Mouse (Mus musculus) mouse embryonic stem cell (cell line): Measurements from ENCODE around the gene Urb2.

Source experiments
- in situ Hi-C, 2 experiments: fragments of 300-500 bp; cut with MboI; formaldehyde crosslinking; loops; 1 replicate in 1 of 2; 3 replicates in 1 of 2; pipeline ENCODE4 v1.14.3; 2019 to 2020; ENCODE audit warnings: low sequenced_read_pairs in 2 of 2, low pct_unique_long_range_greater_than_20kb in 1 of 2, mixed read lengths in 1 of 2; ENCODE audit not compliant: unreplicated experiment in 1 of 2

Urb2 gene

DNA sequence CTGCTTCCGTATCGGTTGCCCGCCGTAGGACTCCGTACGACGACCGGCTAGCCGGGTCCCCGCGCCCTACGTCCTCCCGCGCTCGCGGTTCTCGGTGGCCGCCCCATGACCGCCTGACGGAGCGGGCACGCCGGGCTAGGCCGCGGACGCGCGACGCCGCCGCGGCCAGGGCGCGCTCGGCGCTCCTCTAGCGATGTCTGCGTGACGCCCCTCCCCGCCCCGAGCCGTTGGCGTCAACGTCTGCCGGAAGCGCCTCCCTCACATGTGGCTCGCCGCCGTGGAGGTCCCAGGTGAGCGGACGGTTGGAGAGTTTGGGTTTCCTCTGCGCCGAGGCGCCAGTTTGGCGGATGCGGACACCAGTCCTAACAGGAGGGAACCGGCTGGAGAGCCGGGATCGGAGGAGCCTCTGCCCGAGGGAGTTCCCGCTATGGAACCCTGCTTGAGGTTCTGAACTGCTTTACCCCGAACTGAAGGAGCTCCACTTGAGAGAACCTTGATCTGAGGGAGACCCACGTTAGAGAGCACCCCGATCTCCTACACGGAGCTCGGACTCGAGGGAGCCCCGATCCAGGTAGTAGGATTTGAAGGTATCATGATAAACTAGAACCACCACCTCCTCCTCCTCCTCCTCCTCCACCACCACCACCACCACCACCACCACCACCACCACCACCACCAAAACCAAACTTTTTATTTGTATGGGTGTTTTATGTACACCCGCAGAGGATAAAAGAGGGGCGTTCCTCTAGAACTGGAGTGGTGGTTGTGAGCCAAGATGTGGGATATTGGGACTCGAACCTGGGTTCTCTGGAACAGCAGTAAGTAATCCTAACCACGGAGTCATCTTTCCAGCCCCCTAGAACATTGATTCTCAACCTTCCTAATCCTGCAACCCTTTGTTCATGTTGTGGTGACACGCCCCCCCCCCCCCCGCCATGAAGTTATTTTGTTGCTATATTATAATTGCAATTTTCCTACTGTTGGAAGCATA, at the start of gene Urb2, which contains the start of gene Taf5l:
Urb2 (plus strand) TSS at position 272 of the 991 bp plus-strand sequence.
Taf5l (minus strand) TSS at position 161 of the 991 bp plus-strand sequence.
- in situ Hi-C loops: no loop called here

DNA sequence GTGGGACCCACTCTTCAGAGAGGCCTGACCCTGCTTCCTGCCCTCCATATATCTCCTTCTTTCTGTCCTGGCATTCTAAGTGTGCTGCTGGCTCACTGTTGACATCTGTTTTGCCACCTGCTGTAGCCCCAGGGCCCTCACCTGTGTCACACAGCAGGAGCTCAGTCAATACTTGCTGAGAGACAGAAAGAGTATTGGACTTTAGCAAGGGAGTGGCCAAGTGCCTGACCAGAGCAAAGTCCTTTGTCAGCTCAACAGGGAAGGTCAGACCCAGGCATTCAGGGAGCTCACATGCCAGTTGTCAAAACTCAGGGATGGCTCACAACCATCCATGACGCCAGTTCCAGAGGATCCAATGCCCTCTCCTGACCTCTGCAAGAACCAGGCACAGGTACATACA, 47.8 kb upstream of the Urb2 start:
- in situ Hi-C loops: no loop called here

DNA sequence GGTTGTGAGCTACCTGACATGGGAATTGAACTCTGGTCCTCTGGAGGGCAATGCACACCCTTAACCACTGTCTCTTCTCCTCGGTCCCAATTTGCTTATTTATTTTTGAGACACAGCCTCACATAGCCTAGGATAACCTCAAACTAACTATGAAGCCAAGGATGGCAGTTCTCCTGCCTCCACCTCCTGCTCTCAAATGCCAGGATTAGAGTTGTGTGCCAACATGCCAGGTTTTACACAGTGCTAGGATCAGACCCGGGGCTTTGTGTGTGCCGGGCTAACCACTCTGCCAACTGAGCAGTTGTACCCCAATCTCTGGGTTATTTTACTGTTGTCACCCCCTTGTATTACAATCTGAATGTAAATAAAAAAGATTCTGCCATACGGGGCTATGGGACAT, 43.8 kb upstream of the Urb2 start:
- in situ Hi-C loops: no loop called here

DNA sequence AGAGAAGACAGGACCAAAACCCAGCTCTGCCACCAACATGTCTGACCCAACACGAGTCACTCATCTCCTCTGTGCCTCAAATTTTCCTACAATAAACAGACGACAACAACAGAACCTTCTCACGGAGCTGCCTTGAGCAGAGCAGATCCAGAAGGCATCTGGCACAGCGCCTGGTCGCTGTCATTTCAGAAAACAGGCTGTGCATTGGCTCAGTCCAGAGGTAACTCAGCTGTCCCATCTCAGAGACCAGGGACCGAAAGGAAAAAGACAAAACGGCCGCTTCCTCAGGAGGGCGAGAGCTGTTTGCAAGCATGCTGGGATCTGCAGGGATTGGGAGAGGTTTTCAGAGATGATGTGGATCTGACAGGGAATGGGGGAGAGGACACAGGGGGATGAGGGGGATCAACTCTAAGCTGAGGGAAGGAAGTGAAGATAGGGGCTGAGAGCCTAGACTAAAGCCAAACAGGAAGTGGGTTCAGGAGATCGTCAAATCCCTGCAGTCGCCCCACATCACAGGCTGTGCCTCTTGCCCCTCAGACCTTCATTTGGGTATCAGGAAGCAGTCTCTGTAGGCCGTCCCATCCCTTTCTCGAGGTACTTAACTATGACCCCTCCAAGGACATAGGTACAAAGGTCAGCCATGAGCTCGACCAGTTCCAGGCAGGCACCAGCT, 43.0 kb upstream of the Urb2 start:
- in situ Hi-C loops: no loop called here

DNA sequence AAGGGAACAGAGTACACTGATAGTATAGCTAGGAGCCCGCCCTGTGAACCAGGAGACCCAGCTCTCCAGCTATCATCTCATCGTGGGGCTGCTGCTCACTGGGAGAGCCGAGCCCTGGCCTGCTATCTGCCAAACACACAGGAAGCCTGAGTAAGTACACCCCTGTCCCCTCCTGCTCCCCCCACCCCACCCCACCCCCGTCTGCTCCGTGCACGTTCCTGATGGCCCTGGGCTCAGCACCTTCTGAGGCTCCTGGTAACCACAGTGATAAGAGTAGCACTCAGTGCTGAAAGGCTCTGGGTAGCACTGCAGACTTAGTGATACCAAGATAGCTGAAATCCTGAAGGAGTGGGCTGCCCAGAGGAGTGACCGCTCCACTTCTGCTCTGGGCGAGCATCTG, 42.4 kb upstream of the Urb2 start:
- in situ Hi-C loops: no loop called here

DNA sequence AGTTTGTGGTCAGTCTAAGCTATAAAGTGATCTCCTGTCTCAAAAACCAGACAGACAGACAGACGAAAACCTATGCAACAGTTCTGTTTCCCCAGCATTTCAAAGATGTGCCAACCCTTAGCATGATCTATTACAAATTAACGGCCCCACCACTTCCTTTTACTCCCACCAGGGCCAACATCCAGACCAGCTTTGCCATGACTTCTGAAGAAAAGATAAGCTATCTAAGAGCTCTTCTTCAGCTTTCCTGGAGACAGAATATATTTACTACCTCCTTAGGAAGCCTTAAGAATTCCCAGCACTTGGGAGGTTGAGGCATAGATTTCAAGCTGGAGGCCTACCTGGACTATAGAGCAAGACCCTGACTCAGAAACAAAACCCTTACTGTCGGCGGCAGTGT, 41.1 kb upstream of the Urb2 start:
- in situ Hi-C loops: no loop called here

DNA sequence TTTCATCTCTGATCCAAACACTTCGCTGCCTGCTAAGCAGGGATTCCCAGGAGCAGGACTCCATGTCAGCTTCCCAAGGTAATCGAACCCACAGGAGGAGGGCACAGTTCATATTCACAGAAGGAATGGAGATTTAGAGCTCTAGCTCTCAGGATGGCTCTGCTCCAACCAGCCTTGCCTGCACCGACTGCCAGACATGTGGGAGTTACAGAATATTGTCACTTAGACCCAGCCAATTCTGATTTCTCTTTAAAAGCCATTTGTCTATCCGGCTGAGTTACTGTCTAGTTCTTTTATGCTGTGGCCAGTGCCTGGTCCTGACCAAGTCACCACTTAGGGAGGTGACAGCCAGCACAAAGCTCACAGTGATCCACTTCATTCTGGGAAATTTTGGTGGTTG, 39.6 kb upstream of the Urb2 start:
- in situ Hi-C loops: no loop called here

DNA sequence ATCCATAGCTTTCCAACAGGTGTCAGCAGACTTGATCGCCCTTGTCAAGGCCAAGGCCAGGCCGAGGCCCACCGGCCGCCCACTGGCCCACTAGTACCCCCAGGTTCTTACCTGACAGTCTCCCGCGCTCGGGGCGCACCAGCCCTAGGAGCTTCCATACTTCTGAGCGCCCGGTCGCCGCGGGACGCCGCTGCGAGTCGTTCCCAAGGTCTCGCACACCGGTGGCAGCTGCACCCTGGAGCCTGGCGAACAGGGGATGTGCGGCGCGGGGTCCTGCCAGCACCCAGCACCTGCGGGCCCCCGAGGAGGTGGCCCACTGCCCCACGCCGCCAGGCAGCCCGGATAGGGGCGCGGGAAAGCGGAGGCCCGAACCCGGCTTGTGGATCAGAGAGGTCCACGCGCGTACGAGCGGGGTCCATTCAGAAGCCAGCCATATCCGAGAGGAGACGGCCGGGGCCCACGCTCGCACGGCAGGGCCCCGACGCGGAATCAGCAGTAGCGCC, 39.0 kb upstream of the Urb2 start:
- in situ Hi-C loops: no loop called here

DNA sequence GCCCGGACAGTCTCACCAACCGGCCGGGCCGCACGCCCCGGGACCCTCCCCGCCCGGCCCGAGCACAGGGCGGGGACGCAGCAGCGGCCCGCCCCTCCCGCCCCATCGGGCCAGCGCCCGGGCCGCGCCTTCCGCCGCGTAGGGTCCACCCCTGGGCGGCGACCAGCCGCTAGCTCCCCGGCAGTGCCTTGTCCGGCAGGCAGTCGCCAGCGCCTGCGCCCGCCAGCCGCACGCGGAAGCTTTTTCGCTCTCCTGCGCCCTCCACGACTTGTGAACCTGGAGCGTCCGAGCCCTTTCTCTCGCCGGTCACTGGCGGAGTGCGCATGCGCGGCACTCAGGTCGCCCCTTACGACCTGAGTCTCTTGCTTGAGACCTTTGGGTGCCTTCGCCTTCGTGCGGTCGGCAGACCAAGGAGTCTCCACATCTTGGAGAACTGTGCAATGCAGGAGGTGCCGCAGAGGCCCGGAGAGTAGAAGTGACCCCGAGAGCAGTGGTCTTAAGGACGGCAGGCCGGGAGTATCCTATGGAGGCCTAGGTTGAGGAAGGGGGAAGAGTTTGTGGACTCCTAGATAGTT, 38.4 kb upstream of the Urb2 start, which contains the start of gene Abcb10:
Abcb10 (minus strand) TSS at position 297 of the 575 bp plus-strand sequence.
- in situ Hi-C loops: no loop called here

DNA sequence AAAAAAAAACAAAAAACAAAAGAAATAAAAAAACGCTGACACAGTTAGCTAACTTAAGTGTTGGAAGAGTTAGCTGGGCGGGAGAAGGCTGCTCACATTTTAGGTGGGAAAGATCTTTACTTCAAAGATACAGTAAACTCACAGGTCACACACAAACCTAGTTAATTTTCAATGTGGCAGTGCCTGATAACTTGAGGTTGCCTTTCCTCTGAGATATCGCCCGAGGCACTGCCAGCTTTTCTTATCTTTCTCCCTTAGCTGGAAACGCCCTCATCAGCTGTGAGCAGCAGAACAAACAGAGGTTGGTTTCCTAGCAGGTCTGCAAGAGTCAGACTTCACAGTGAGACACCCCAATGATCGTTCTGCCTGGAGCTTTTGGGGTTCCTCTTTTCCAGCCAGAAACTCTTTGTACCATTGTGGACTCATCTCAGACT, 32.7 kb upstream of the Urb2 start:
- in situ Hi-C loops: no loop called here

DNA sequence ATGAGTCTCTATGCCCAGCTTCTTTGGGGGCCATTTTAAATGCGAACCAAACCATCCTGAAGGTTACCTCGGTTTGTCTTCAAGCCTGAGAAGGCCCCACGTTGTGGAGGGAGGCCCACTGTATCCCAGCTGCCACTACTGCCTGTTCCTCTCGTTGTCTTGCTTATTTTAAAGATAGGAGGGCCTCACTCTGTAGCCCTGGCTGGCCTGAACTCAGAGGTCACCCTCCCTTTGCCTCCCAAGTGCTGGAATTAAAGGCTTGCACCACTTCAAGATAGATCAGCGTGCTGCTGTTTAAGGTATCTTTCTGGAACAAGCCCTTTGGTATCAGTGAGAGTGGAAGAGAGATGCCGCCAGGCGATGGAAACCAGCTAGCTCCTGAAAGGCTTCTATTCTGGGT, 32.2 kb upstream of the Urb2 start:
- in situ Hi-C loops: no loop called here

DNA sequence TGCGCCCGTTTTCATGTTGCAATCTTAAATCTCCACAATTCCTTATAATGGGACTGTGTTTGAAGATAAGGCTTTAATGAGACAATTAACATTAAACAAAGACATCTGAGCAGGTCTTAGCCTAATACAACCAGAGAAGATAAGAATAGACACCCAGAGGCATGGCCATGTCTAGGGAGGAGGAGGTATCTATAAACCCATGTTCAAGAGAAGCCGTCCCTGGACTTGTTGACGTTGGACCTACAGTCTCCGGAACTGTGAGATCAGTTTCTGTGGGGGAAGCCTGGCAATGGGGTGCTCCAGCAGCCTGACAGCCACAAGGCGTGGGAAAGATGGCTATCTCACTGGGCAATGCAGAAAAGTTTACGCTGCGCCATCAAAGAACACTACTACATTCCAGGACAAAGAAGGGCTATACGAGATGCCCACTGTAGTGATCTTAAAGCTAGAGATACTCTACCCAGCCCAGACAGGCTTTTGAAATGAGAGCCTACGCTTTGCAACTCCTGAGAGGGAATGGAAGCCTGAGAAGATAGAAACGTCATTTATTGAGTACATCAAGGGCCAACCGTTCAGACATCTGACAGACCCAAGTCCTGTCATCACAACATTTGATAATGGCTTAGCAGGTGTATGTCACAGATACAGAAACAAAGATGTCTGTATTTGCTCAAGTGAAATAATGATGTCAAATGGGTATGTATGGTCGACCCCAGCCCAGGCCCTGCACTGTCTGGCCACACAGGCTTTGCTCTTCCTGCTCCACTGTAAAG, 30.8 kb upstream of the Urb2 start:
- in situ Hi-C loops: no loop called here

DNA sequence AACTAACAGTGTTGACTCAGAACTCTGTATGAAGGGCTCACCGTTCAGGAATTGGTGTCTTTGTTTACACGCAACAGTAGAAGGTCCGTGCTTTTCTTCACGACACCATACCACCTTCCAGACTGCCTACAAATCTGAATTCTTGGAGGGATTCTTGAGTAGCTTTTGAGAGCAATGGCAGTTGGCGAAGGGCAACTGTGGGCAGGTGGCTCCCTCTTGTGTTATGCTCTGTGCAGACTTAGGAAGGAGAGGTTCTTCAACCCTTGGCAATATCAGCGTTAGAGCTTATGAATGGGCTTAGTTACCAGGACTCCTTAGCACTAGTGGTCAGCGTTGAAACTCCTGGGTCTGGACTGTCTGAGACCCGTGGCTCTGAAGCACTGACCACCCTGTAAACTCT, 28.7 kb upstream of the Urb2 start:
- in situ Hi-C loops: no loop called here

DNA sequence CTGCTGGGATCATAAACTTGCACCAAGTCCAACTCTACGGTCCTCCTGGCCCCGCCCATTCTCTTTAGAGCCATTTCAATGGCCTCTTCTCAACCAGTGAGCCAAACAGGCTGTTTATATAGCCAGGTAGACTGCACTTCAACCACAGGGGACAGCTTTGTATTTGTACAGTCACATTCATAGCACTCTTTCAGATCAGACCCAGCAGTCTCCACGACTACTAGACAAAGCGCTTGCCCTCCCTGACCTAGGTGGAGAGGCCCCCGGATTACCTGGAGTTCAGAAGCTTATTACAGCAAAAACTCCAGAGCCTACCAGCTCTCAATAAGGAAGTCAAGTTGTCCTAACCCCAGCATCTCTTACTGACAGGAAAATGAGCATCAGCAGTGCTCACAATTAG, 27.7 kb upstream of the Urb2 start:
- in situ Hi-C loops: no loop called here

DNA sequence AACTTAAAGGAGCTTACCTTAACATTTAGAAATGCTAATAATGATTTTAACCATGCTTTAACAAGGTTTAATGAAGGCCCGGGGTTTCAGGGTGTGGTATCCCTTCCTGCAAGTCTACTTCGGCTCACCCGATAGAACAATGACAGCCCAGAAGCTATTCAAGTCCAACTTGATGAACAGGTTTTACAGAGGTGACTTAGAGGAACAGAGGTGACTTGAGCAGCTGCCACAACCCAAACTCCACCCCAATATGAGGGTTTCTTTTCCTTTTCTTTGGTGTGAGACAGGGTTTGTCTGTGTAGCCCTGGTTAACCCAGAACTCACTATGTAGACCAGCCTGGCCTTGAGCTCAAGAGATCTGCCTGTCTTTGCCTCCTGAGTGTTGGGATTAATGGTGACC, 27.3 kb upstream of the Urb2 start:
- in situ Hi-C loops: no loop called here

DNA sequence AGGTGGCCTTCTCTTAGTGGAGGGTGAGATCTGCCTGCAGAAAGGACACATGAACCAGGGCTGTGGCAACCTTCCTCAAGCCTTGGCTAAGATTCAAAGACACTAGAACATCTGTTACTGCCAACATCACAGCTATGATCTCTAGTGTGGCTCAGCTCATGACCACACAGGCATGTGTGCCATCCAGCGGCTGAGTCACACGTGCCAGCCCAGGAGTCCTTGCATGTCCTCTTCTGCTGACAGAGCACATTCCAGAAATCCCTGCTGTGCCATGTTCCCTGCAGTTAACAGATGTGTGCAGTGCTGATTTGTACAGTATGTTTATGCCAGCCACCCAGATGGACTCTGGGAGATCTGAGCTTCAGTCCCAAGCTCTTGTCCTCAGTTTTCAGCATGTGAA, 21.7 kb upstream of the Urb2 start:
- in situ Hi-C loops: no loop called here

DNA sequence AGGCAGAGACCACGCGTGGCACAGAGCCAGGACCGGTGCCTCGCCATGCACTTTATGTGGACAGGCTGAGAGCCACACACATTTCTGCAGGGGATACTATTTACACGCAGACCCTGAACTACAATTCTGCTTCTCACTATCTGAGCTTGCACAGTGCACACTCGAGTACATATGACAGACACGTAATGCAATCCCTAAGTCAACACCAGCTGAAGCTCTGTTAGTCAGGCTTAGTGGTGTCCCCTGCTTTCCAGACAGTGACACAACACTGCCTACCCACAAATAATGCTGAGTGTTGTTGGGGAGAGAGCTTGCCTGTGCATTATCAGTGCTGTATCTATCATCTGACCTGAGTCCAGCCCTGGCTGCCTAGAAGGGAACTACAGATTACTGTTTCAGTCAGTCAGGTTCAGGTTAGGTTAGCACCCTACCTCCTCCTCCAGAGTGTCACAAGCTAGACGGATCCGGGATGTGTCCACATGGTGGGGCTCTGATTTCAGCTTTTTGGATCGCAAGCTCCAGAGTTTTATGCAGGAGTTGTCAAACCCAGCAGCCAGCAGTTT, 18.7 kb upstream of the Urb2 start:
- in situ Hi-C loops: no loop called here

DNA sequence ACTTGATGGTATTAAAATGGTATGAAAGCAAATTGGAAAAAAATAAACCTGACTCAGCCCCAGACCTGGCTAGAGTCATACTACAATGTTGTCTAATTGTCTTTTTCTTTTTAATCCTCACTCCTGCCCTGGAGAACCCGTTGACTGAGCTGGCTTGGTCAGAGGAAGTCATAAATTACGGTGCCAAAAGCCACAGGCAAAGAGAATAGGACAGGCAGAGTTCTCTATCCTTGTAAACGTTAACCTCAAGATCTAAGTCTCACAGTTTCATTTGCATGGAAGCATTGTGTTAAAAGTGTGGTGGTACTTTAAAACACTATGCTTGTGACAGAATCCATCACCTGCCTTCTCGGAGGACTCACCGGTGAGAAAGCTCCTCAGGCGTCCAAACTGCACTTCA, 13.5 kb upstream of the Urb2 start:
- in situ Hi-C loops: no loop called here
